Mouse (Mus musculus): ENCODE results near the gene Il27. TPM values are rescaled to one million over a fixed set of nuclear protein-coding genes. Genes with fewer than 3 reads are reported as not detected.

The Il27 gene
- total RNA-seq, 1 experiment from 2014 or later, result 9.8 TPM

GRCm38 (mm10) chr7:126565693-126566092 is 29.0 kb downstream of the Il27 start:
- ATAC-seq (replicated peaks; ENCODE audit: insufficient number of reproducible peaks, low FRiP score, low TSS enrichment, poor library complexity, severe bottlenecking), result peak; percentile 29; the same call in 1 of the 2 replicates

GRCm38 (mm10) chr7:126556635-126557034 is 38.1 kb downstream of the Il27 start:
- ATAC-seq (replicated peaks; ENCODE audit: insufficient number of reproducible peaks, low FRiP score, low TSS enrichment, poor library complexity, severe bottlenecking), result no peak

DNA sequence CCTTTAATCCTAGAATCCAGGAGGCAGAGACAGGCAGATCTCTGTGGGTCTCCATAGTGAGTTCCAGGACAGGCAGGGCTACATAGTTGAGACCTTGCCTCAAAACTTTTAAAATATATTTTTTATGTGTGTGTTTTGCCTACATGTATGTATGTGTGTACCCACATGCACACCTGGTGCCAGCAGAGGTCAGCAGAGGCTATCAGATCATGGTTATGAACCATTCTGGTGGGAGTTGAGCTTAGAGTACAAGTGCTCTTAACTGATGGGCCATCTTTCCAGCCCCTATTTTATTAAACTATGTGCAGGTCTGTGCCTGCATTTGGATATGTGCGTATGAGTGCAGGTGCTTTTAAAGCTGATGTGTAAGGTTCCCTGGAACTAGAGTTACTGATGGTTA is 39.9 kb downstream of the Il27 start:
- ATAC-seq (replicated peaks; ENCODE audit: insufficient number of reproducible peaks, low FRiP score, low TSS enrichment, poor library complexity, severe bottlenecking), result 0 out of 2 replicates have a peak, but pooled peaks have one; percentile 63

GRCm38 (mm10) chr7:126545631-126546030 is 49.1 kb downstream of the Il27 start:
- no peak for ATAC-seq (replicated peaks; ENCODE audit: insufficient number of reproducible peaks, low FRiP score, low TSS enrichment, poor library complexity, severe bottlenecking)

GRCm38 (mm10) chr7:126541661-126542060 is 53.1 kb downstream of the Il27 start:
- ATAC-seq (replicated peaks; ENCODE audit: insufficient number of reproducible peaks, low FRiP score, low TSS enrichment, poor library complexity, severe bottlenecking), result no peak

Other genes starting within 250 kb of the Il27 start
- 14.9 to 47.4 TPM (median 19.3 TPM) in 3 replicates for gene Lat, start 225.4 kb downstream of the Il27 start, total RNA-seq (2017)
- gene Spns1, start 217.5 kb downstream of the Il27 start, total RNA-seq (2017), result 10.4 to 11.6 TPM (median 10.7 TPM) in 3 replicates
- gene Nfatc2ip, start 198.2 kb downstream of the Il27 start, total RNA-seq (2017), result 9.6 to 13.0 TPM (median 9.7 TPM) in 3 replicates
- gene Cd19, start 180.1 kb downstream of the Il27 start, total RNA-seq (2017), result 49.1 to 63.4 TPM (median 61.8 TPM) in 3 replicates
- gene Rabep2, start 166.2 kb downstream of the Il27 start, total RNA-seq (2017), result 37.8 to 61.5 TPM (median 58.5 TPM) in 3 replicates
- 0.10 to 0.58 TPM (median 0.32 TPM) in 3 replicates for gene Atp2a1, start 131.8 kb downstream of the Il27 start, total RNA-seq (2017)
- 9.4 to 32.9 TPM (median 15.4 TPM) in 3 replicates for gene Sh2b1, start 119.5 kb downstream of the Il27 start, total RNA-seq (2017)
- 18.0 to 32.9 TPM (median 25.4 TPM) in 3 replicates for gene Tufm, start 107.6 kb downstream of the Il27 start, total RNA-seq (2017)
- gene Atxn2l, start 91.5 kb downstream of the Il27 start, total RNA-seq (2017), result 23.4 to 73.3 TPM (median 30.7 TPM) in 3 replicates
- gene Eif3c, start 28.5 kb downstream of the Il27 start, total RNA-seq (2017), result 127 to 175 TPM (median 140 TPM) in 3 replicates
- 124 to 141 TPM (median 133 TPM) in 3 replicates for gene Apobr, start 10.0 kb downstream of the Il27 start, total RNA-seq (2017)
- gene Cln3, start 9.1 kb downstream of the Il27 start, total RNA-seq (2017), result 74.9 to 128 TPM (median 92.8 TPM) in 3 replicates
- 212 to 314 TPM (median 272 TPM) in 3 replicates for gene Nupr1, start 35.9 kb upstream of the Il27 start, total RNA-seq (2017)
- 37.5 to 42.9 TPM (median 42.9 TPM) in 3 replicates for gene Sgf29, start 54.4 kb upstream of the Il27 start, total RNA-seq (2017)
- 1.2 to 4.9 TPM in 2 of 3 replicates, not detected in the other for gene Sult1a1, start 81.5 kb upstream of the Il27 start, total RNA-seq (2017)
- gene Bola2, start 100.5 kb upstream of the Il27 start, total RNA-seq (2017), result 68.4 to 80.5 TPM (median 78.3 TPM) in 3 replicates
- 3.0 to 6.2 TPM (median 6.1 TPM) in 3 replicates for gene Slx1b, start 100.8 kb upstream of the Il27 start, total RNA-seq (2017)
- gene Coro1a, start 112.8 kb upstream of the Il27 start, total RNA-seq (2017), result 1,450 to 2,051 TPM (median 1,984 TPM) in 3 replicates
- 40.9 to 55.3 TPM (median 48.6 TPM) in 3 replicates for gene Mapk3, start 164.7 kb upstream of the Il27 start, total RNA-seq (2017)
- 18.3 to 26.4 TPM (median 23.7 TPM) in 3 replicates for gene Gdpd3, start 171.4 kb upstream of the Il27 start, total RNA-seq (2017)
- gene Ypel3, start 182.0 kb upstream of the Il27 start, total RNA-seq (2017), result 139 to 175 TPM (median 161 TPM) in 3 replicates
- 2.0 to 3.8 TPM (median 2.2 TPM) in 3 replicates for gene Tbx6, start 186.5 kb upstream of the Il27 start, total RNA-seq (2017)
- gene Ppp4c, start 197.6 kb upstream of the Il27 start, total RNA-seq (2017), result 235 to 253 TPM (median 240 TPM) in 3 replicates
- 12.6 TPM in 1 of 3 replicates, not detected in the others for gene Fam57b, start 202.7 kb upstream of the Il27 start, total RNA-seq (2017)
- gene 4930451I11Rik, start 236.7 kb upstream of the Il27 start, total RNA-seq (2017), result not detected in 3 replicates

Data from monocyte, adult 5-6 weeks (primary cell).